Mouse (Mus musculus): ENCODE measurements at regions not wholly inside any gene's neighbourhood (a gene's known extent, or its start where the extent isn't known, plus 50 kb on each side); places are given as distances from the start of the nearest gene placed in this dataset.

DNA sequence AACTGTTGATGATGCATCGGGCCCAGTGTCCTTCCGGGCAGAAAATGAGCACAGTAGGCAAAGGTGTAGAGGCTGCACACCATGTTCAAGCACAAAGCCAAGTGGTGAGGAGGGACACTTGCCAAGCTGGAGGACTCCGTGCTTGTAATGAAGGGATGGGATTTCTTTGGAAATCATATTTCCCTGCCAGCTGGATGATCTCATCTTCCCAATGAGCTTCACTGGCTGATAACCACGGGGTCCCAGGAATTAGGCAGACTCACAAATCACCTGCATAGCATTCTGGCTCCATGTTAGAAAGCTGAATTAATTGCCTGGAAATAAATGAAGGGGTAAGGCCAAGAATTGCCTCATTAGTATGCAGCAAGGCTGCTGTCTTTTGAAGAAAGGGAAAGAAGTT lies 435.4 kb downstream of the Gxylt1 start:
- H3K4me1 ChIP-seq (ENCODE audit: control insufficient read depth, insufficient read depth, low read length) = no peaks in the 10 kb centered on the region
- 78% methylated on average over 4 of the region's 4 CpGs for WGBS

DNA sequence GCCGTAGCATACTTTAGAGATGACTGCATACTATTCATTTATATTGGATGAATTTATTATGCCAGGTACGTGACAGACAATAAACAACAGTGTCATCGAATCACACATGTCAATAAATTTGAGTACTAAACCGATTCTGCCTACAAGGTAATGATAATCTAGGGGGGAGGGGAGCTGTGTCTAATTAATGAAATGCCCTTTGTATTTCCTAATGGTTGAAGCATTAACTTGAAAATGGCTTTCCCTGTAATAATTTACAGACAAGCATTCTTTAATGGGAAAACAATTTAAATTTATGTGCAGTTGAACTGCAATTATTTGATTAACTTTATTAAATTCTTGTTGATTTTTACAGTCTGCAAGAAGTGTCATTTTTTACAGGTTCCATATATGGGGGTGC lies 429.5 kb downstream of the Pdzrn4 start:
- no peaks in the 10 kb centered on the region for H3K4me1 ChIP-seq (ENCODE audit: control insufficient read depth, insufficient read depth, low read length)
- no peak overlapping the region for H3K27ac ChIP-seq (replicated peaks; ENCODE audit: low read depth, low read length)
- no peak overlapping the region for H3K4me2 ChIP-seq (replicated peaks; ENCODE audit: low read depth, low read length, severe bottlenecking)
- no peak for ATAC-seq (ENCODE audit: low FRiP score, low read depth)
- H3K9me3 ChIP-seq (ENCODE audit: control insufficient read depth, low read length) = no peaks in the 10 kb centered on the region
- no peak for DNase-seq (ENCODE audit: low spot score)
- no peak overlapping the region for H3K9ac ChIP-seq (ENCODE audit: low read depth, low read length, severe bottlenecking)
- WGBS = 65% methylated on average over 4 of the region's 4 CpGs
- no peaks in the 10 kb centered on the region for H3K36me3 ChIP-seq (ENCODE audit: control insufficient read depth, insufficient read depth, low read length)
- no peaks in the 10 kb centered on the region for H3K27me3 ChIP-seq (ENCODE audit: control insufficient read depth, insufficient read depth, low read length)
- no peak overlapping the region for H3K4me3 ChIP-seq (replicated peaks; ENCODE audit: low read length)
- TF ChIP-seq POLR2A (IDR thresholded peaks at IDR 0.05; ENCODE audit: borderline replicate concordance, extremely low read depth, insufficient read depth, insufficient read length) = no peak

More for the DNA sequence above, 435.4 kb downstream of the Gxylt1 start:
- no peak for TF ChIP-seq POLR2A (IDR thresholded peaks at IDR 0.05; ENCODE audit: borderline replicate concordance, extremely low read depth, insufficient read depth, insufficient read length)
- Histone ChIP-seq H3K27ac (replicated peaks; ENCODE audit: low read depth, low read length) (no peak overlapping the region), H3K9ac (ENCODE audit: low read depth, low read length, severe bottlenecking) (no peak overlapping the region), H3K9me3 (ENCODE audit: control insufficient read depth, low read length) (no peaks in the 10 kb centered on the region), H3K36me3 (ENCODE audit: control insufficient read depth, insufficient read depth, low read length) (no peaks in the 10 kb centered on the region), H3K27me3 (ENCODE audit: control insufficient read depth, insufficient read depth, low read length) (no peaks in the 10 kb centered on the region), H3K4me3 (replicated peaks; ENCODE audit: low read length) (no peak overlapping the region), H3K4me2 (replicated peaks; ENCODE audit: low read depth, low read length, severe bottlenecking) (no peak overlapping the region)
- ATAC-seq (ENCODE audit: low FRiP score, low read depth) = no peak
- no peak for DNase-seq (ENCODE audit: low spot score)

Data from limb, embryonic 14.5 days (tissue).